Mouse (Mus musculus) frontal cortex, adult 2 months (tissue): ENCODE data around the gene Zfp52. TPM values are rescaled to one million over a fixed set of nuclear protein-coding genes. Genes with fewer than 3 reads are reported as not detected.

Experiments
- DNase-seq, 2 experiments: peaks; one replicate each; pipeline ENCODE4 v3.0.0; 2022; ENCODE audit warnings: low spot score in 1 of 2; ENCODE audit errors: extremely low spot score in 1 of 2
- polyA plus RNA-seq: library from polyadenylated mRNA; depleted of rRNA; stranded (reverse); fragments of >200 nt; gene quantifications from 2 replicates; pipeline ENCODE4 v1.2.3, GENCODE M21; 2012; rRNA removed

Zfp52 gene
- polyA plus RNA-seq = 2.8 and 3.4 TPM in 2 replicates

DNA sequence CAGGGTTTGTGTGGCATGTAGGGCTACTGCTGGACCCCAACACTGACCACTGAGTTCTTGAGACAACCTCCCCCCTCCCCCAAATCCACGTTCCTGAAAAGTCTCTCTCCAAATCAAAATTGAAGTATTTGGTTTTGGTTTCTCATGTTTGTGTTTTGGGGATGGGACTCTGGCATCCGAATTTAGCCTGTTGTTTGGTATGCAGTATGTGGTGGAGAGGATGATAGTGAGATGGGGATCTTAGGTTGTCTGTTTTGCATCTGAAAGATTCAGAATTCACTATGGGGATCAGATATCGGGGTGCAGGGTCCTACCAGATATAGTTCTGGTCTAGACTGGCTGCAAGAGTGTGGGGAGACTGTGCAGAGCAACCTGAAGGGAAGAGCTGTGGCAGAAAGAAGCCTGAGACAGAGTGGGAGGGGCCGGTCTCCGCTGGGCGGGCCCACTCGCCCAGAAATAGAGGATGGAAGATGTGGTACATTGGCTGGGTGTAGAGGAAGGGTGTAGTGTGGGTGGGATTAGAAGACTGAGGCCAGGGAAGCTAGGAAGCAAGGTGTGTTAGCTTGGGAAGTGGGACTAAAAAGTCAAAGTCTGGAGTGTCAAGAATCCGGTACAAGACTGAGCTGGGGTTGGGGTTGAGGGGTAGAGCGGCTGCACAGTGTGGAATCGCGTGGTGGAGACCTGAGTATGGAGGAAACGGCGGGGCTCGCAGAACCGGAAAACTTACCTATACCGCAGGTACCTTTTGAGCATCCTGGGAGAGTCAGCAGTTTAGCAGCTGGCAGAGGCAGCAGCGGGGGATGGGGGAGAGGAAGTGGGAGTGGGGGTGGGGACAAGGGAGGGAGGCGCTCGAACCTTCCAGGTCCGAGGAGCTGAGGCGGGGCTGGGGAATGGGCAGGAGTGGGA lies at the start of gene Zfp52:
Gene Zfp52 (plus strand): TSS at position 444 of the 906 bp plus-strand sequence.
- peak; percentile 63 to 75 for DNase-seq

DNA sequence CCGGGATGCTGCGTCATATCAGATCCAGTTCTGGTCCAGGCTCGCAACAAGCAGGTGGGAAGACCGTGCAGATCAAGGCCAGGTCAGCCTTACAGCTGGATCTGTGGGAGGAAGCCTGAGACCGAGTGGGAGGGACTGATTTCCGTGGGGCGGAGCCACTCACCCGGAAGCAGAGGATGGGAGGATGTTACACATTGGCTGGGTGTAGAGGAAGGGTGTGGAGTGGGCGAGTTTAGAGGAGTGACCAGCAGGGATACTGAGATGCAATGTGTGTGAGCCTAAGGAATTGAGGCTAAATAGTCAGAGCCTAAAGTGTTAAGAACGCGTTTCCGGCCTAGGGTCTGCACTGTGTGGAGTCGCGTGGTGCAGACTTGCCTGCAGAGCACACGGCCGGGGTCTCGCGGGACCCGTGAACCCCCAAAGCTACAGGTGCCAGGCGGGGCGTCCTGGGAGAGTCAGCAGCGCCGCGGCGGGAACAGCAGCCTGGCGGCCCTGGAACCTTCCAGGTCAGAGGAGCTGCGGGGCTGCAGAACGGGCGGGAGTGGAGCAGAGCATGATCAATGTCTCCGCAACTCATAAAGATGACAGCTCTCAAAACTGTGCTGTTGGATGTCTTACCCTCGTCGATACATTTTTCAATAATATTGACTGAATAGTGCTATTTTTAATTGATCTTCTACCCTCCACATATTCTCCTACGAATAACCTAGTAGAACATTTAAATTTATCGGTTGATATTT lies 46.4 kb upstream of the Zfp52 start, which contains the start of gene Zfp53:
Gene Zfp53 (plus strand): TSS at position 239 of the 740 bp plus-strand sequence.
- DNase-seq = peak; percentile 72 to 86

- no peak for DNase-seq
Measured at GRCm38 (mm10) chr17:21489500-21490001, 45.8 kb upstream of the Zfp52 start.

- DNase-seq = no peak
Measured at GRCm38 (mm10) chr17:21501365-21501764, 34.0 kb upstream of the Zfp52 start.

GRCm38 (mm10) chr17:21504524-21504923 lies 30.8 kb upstream of the Zfp52 start:
- no peak for DNase-seq

GRCm38 (mm10) chr17:21506258-21506657 lies 29.1 kb upstream of the Zfp52 start:
- DNase-seq = peak in 1 of 2 experiments; percentile 36

DNA sequence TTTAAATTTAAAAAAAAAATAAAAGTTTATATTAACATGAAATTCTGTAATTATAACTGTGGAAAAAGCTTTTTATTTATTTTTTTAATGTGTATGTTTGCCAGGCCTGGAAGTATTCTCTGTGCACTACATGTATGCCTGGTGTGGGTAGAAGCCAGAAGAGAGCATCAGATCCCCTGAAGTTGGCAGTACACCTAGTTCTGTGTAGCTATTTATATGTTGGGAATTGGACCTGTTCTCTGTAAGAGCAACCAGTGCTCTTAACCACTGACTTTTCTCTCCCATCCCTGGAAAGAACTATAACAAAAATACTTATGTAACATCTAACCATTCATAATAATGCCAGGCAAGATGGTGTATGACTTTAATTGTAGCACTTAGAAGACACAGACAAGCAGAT lies 25.6 kb upstream of the Zfp52 start:
- no peak for DNase-seq

DNA sequence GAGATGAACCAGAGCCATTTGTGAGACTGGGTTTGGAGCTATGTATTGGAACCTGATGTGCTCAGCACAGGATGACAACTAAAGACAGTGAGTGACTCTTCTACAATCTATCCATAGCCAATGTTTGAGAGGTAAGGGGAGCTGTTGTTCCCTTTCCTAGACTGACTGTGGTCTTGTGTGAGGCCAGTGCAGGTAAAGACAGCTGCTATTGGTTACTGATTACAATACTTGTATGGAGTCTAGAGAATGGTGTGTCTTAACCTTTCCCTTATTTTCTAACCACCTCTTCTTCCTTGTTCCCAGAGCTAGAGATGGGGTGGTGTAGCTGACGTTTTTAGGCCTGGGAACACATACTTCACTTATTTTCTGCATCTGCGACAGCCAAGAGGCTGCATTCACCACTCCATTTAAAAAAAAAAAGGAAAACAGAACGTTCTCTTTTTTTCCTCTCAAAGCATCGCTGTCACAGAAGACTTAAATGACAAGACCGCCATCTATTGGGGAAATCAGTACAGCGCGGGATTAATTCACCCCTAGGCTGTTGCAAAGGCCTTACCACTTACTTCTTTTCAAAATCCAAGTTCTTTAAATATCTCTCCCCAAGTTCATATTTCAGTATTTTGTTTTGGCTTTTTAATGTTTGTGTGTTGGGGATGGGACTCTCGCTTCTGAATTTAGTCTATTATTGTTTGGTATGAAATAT lies 19.8 kb upstream of the Zfp52 start:
- DNase-seq = peak; percentile 52 to 89

DNA sequence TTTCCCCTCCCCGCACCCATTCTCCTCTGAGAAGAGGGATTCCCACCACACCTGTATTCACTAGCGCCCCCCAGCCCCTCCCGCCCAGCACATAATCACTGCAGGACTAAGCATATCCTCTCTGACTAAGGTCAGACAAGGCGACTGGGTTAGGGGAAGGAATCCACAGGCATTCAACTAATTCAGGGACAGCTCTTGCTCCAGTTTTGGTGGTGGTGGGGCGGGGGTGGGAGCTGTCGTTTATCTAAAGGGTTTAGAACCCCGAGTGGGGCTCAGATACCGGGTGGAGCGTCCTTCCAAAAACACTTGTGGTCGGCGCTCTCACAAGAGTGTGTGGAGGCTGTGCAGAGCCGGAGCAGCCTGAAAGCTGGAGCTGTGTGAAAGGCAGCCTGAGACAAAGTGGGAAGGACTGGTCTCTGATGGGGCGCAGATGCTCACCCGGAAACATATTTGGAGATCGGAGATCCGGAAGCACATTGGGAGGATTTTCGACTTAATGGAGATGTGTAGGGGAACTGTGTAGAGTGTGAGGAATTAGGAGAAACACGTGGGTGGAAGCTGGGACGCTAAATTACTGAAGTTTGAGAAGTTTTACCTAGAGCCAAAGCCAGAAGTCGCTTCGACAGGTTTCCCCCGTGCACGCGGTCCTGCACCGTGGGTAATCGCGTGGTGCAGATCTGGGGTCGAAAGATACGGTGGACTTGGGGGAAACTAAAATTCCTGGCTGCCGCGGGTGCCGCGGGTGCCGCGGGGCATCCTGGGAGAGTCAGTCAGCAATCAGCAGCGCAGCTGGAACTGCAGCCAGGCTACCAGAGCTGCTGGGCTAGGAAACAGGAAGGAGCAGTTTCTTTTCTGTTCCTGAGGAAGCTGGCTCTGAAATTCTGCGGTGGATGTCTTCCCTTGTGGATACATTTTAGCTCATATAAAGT lies 18.9 kb upstream of the Zfp52 start:
- DNase-seq = peak in 1 of 2 experiments; percentile 68

GRCm38 (mm10) chr17:21517130-21517671 lies 18.1 kb upstream of the Zfp52 start:
- DNase-seq = no peak

- DNase-seq = no peak
Measured at GRCm38 (mm10) chr17:21526270-21526669, 9.1 kb upstream of the Zfp52 start.

- DNase-seq = no peak
Measured at GRCm38 (mm10) chr17:21530645-21531330, 4.6 kb upstream of the Zfp52 start.

DNA sequence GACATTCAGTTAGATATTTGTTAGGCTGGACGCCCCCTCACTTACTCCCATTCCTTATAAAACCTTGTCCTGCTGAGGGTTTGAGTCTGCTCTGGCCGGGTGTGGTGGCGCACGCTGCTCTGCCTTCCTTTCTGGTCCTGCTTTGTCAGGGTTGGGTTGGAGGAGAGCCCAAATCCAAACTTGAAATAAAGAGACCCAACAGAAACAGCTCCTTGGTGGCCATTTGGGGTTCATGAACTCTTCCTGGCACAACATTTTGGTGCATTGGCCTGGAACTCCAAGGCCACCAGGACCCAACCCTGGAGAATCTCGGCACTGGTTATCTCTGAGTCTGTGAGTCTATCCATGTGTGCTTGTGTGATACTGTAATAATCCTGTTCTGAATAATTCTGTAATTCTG lies 3.7 kb upstream of the Zfp52 start:
- DNase-seq = peak in 1 of 2 experiments; percentile 19

DNA sequence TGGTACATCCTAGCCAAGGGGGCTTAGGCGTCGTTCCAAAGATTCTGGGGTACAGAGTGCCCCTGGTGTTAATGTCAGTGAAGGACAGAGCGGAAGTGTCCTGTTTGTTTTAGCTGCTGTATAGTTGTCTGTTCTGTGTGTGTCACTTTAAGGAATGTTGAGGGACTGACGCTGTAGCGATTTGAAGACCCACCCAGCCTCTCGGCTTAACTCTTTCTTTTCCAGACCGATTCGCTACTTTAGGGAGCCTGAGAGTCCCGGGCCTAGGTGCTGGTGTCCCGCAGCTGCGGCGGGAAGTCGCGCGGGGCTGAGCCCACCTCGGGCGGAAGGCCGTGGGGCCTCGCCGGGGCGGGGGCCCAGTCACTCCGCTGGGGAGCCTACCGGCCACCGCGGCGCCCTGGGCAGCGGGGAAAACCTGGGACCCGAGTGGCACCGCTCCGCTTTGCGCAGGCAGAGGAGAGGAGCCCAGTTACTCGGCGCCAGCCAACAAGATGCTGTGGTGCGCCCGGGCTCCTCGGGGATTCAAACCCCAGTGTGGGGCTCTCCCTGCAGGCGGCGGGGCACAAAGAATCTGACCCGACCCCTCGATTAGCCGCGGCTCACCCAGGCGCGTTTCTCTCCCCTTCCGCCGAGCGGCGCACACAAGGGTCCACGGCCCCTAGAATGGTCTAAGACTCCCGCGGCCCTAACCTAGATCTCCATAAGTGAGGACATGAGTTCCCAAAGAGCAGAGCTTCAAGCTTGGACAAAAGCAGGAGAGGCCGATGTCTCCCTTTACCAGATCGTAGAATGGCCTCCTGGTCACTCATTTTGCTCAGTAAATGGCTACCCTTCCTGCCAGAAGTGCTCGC lies 3.0 kb upstream of the Zfp52 start:
- peak; percentile 72 to 82 for DNase-seq

DNA sequence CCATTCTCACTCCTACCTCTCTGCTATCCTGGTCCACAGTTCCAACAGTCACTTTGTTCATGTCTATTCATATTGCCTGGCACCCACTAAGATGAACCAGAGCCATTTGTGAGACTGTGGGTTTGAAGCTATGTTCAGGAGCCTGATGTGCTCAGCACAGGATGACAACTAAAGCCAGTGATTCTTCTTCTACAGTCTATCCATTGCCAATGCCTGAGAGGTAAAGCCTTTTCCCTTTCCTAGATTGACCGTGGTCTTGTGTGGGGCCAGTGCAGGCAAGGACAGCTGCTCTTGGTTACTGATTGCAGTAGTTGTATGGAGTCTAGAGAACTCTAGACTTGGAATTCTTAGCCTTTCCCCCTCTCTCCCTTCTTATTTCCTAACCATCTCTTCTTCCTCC lies 1.4 kb upstream of the Zfp52 start:
- DNase-seq = no peak

- peak; percentile 69 to 94 for DNase-seq
Measured at GRCm38 (mm10) chr17:21534460-21535095, 761 bp upstream of the Zfp52 start.

GRCm38 (mm10) chr17:21536096-21536495 lies 757 bp downstream of the Zfp52 start:
- DNase-seq = no peak
